Mouse (Mus musculus) heart, embryonic 12.5 days (tissue): ENCODE results near the gene Mrps18c. TPM values are rescaled to one million over a fixed set of nuclear protein-coding genes. Genes with fewer than 3 reads are reported as not detected.
A peak's percentile ranks its signal among the peaks of the same experiment; 100 is the strongest.

ENCODE experiments used
- ATAC-seq: fragments of 200-750 bp; cut with Nextera tagmentation; 2 replicates; pipeline ENCODE4 v1.8.0; 2017; ENCODE audit warnings: moderate TSS enrichment, moderate library complexity; ENCODE audit not compliant: insufficient number of reproducible peaks, low FRiP score
- H3K27ac ChIP-seq: fragments of 300-500 bp; sonication (generic); 2 replicates; pipeline ENCODE4 v1.5.1; 2016; ENCODE audit warnings: mild to moderate bottlenecking, moderate library complexity; ENCODE audit not compliant: poor library complexity, severe bottlenecking
- H3K27me3 ChIP-seq: fragments of 300-500 bp; sonication (generic); replicated peaks from 2 replicates; pipeline ENCODE4 v1.6.1; 2016; ENCODE audit warnings: mild to moderate bottlenecking, moderate library complexity
- H3K36me3 ChIP-seq: fragments of 300-500 bp; sonication (generic); 2 replicates; pipeline ENCODE4 v1.6.1; 2016; ENCODE audit warnings: mild to moderate bottlenecking, moderate library complexity
- H3K4me1 ChIP-seq: fragments of 300-500 bp; sonication (generic); replicated peaks from 2 replicates; pipeline ENCODE4 v1.6.1; 2016; ENCODE audit warnings: mild to moderate bottlenecking
- H3K4me2 ChIP-seq: fragments of 300-500 bp; sonication (generic); 2 replicates; pipeline ENCODE4 v1.6.1; 2016; ENCODE audit warnings: mild to moderate bottlenecking, moderate library complexity
- H3K4me3 ChIP-seq: fragments of 300-500 bp; sonication (generic); 2 replicates; pipeline ENCODE4 v1.5.1; 2016; ENCODE audit warnings: mild to moderate bottlenecking
- H3K9ac ChIP-seq: fragments of 300-500 bp; sonication (generic); 2 replicates; pipeline ENCODE4 v1.6.1; 2016; ENCODE audit warnings: mild to moderate bottlenecking, moderate library complexity
- H3K9me3 ChIP-seq: fragments of 300-500 bp; sonication (generic); replicated peaks from 2 replicates; pipeline ENCODE4 v1.6.1; 2016; ENCODE audit warnings: mild to moderate bottlenecking, moderate library complexity
- WGBS: fragments of 180-500 bp; shearing (Covaris S2); methylation state at CpG from one replicate; pipeline ENCODE4 v1.1.7; 2016; 5-methylcytosine and 5-hydroxymethylcytosine counted together
- polyA plus RNA-seq: library from polyadenylated mRNA; unstranded; fragments of >200 nt; fragmentation: Nextera tagmentation; extraction: Ambion mirVana; gene quantifications from 2 replicates; pipeline ENCODE4 v1.2.1, GENCODE M21; 2016

Gene Mrps18c
- polyA plus RNA-seq, 1 experiment from 2014 or later, result 146 TPM

GRCm38 (mm10) chr5:100828701-100829100 is 30.3 kb downstream of the Mrps18c start:
- Histone ChIP-seq H3K27me3 (no peaks in the 10 kb centered on the region), H3K36me3 (no peaks in the 10 kb centered on the region), H3K4me2 (no peak overlapping the region), H3K9ac (no peak overlapping the region), H3K27ac (no peak overlapping the region), H3K9me3 (no peaks in the 10 kb centered on the region), H3K4me1 (no peaks in the 10 kb centered on the region), H3K4me3 (no peak overlapping the region)
- WGBS, result 86% methylated on average over 3 of the region's 3 CpGs
- ATAC-seq, result no peak

DNA sequence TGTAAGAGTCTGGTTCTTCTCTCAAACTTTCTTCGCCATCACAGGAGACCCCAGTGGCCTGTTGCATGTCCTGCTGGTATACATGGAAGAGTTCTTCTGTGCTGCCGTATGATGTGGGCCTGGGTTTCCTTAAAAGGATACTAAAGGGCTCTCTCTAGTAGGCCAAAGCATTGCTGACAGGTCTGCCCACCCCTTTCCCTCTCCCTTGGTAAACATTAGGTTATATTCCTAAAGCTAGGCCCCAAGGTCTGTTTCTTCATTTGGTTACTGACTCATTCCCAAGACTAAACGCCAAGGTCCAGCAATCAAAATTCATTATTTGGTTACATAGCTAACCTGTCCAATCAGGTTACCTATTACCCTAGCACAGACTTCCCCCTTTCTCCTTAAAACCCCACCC is 34.3 kb downstream of the Mrps18c start:
- no peaks in the 10 kb centered on the region for H3K27me3 ChIP-seq
- no peak overlapping the region for H3K9ac ChIP-seq
- no peak overlapping the region for H3K4me2 ChIP-seq
- ATAC-seq, result no peak
- H3K4me1 ChIP-seq, result peaks cover 13% of the 10 kb centered on the region
- 79% methylated on average over 3 of the region's 3 CpGs for WGBS
- H3K9me3 ChIP-seq, result no peaks in the 10 kb centered on the region
- no peak overlapping the region for H3K27ac ChIP-seq
- H3K36me3 ChIP-seq, result no peaks in the 10 kb centered on the region
- H3K4me3 ChIP-seq, result no peak overlapping the region

GRCm38 (mm10) chr5:100833841-100834240 is 35.4 kb downstream of the Mrps18c start:
- Histone ChIP-seq H3K9ac (no peak overlapping the region), H3K4me1 (peaks cover 20% of the 10 kb centered on the region), H3K27ac (no peak overlapping the region), H3K36me3 (no peaks in the 10 kb centered on the region), H3K4me2 (no peak overlapping the region), H3K27me3 (no peaks in the 10 kb centered on the region), H3K4me3 (no peak overlapping the region), H3K9me3 (no peaks in the 10 kb centered on the region)
- 69% methylated on average over 2 of the region's 2 CpGs for WGBS
- no peak for ATAC-seq

GRCm38 (mm10) chr5:100835862-100836538 is 37.6 kb downstream of the Mrps18c start:
- Histone ChIP-seq H3K27ac (peak overlapping the region; percentile 72), H3K27me3 (no peaks in the 10 kb centered on the region), H3K9ac (no peak overlapping the region), H3K4me2 (no peak overlapping the region), H3K4me1 (peaks cover 20% of the 10 kb centered on the region), H3K9me3 (no peaks in the 10 kb centered on the region), H3K36me3 (no peaks in the 10 kb centered on the region), H3K4me3 (no peak overlapping the region)
- 37% methylated on average over 9 of the region's 9 CpGs for WGBS
- ATAC-seq, result no peak

DNA sequence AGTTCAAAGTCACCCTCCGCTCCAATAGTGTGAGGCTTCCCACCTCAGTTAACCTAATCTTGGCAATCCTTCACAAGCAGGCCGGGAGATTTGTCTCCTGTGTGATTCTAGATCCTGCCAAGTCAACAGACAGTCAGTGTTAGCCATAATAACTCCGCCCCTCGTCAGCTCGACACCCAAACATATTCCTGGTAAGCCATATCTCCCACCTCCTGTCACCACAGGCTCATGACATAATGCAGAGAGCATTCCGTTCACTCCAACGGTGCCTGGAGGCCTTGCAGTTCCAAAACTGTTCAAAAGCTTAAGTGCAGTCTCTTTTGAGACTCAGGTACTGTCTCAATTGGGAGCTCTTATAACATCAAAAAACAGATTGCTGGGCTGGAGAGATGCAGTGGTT is 39.5 kb downstream of the Mrps18c start:
- ATAC-seq, result peak; percentile 86
- H3K4me3 ChIP-seq, result no peak overlapping the region
- H3K9me3 ChIP-seq, result peaks cover 11% of the 10 kb centered on the region
- H3K4me1 ChIP-seq, result peaks cover 20% of the 10 kb centered on the region
- 13% methylated on average over 7 of the region's 7 CpGs for WGBS
- peak overlapping the region; percentile 78 for H3K27ac ChIP-seq
- H3K9ac ChIP-seq, result no peak overlapping the region
- H3K27me3 ChIP-seq, result no peaks in the 10 kb centered on the region
- 0 out of 2 replicates have a peak, but pooled peaks cover 4% of the 10 kb centered on the region for H3K36me3 ChIP-seq
- H3K4me2 ChIP-seq, result no peak overlapping the region

DNA sequence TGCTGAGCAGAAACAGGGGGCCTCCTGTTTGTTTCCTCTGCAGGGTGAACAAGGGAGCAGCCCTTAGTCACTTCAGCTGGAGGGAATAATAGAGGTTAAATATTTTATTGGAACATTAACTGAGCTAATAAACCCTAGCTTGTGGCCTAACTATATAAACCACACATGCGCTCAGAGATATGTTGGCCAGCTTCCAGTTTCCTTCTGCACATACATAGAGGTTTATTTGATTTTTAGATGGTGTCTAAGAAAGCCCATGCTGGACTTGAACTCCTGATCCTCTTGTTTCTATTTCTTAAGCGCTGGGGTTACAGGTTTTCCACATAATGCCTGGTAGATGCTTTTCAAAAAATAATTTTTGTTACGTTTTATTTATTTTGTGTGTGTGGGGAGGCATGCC is 46.1 kb downstream of the Mrps18c start:
- WGBS, result 56% methylated on average over 3 of the region's 3 CpGs
- Histone ChIP-seq H3K4me1 (peaks cover 19% of the 10 kb centered on the region; the same call in 1 of the 2 replicates), H3K9me3 (peaks cover 11% of the 10 kb centered on the region), H3K36me3 (0 out of 2 replicates have a peak, but pooled peaks cover 7% of the 10 kb centered on the region), H3K4me3 (peak overlapping the region; percentile 69), H3K4me2 (peak overlapping the region; percentile 83), H3K27ac (no peak overlapping the region), H3K9ac (peak overlapping the region; percentile 86), H3K27me3 (no peaks in the 10 kb centered on the region)
- no peak for ATAC-seq

GRCm38 (mm10) chr5:100845485-100845847 is 47.0 kb downstream of the Mrps18c start, which contains the start of gene Gpat3:
Gpat3 (plus strand) TSS chr5:100845713.
- peak; percentile 52; the same call in 1 of the 2 replicates for ATAC-seq
- Histone ChIP-seq H3K27ac (peak within 1 kb of the TSS; percentile 94), H3K4me3 (peak within 1 kb of the TSS; percentile 69), H3K4me2 (peak within 1 kb of the TSS; percentile 83), H3K36me3 (0 out of 2 replicates have a peak, but pooled peaks cover 9% of the 10 kb centered on the region), H3K9me3 (peaks cover 11% of the 10 kb centered on the region), H3K4me1 (peaks cover 19% of the 10 kb centered on the region; the same call in 1 of the 2 replicates), H3K9ac (peak within 1 kb of the TSS; percentile 86), H3K27me3 (no peaks in the 10 kb centered on the region)
- WGBS, result under 1% methylated on average over 16 of the region's 16 CpGs

GRCm38 (mm10) chr5:100845848-100846598 is 47.6 kb downstream of the Mrps18c start:
- Histone ChIP-seq H3K36me3 (0 out of 2 replicates have a peak, but pooled peaks cover 9% of the 10 kb centered on the region), H3K4me1 (peaks cover 19% of the 10 kb centered on the region; the same call in 1 of the 2 replicates), H3K9me3 (peaks cover 11% of the 10 kb centered on the region), H3K4me2 (peak overlapping the region; percentile 83), H3K9ac (peak overlapping the region; percentile 86), H3K27ac (peak overlapping the region; percentile 94), H3K4me3 (peak overlapping the region; percentile 69), H3K27me3 (no peaks in the 10 kb centered on the region)
- WGBS, result under 1% methylated on average over 51 of the region's 52 CpGs
- peak; percentile 79 for ATAC-seq

- Histone ChIP-seq H3K27me3 (no peaks in the 10 kb centered on the region), H3K27ac (peak overlapping the region; percentile 94), H3K4me2 (peak overlapping the region; percentile 83), H3K36me3 (0 out of 2 replicates have a peak, but pooled peaks cover 9% of the 10 kb centered on the region), H3K9me3 (peaks cover 10% of the 10 kb centered on the region), H3K4me3 (peak overlapping the region; percentile 69), H3K4me1 (peaks cover 19% of the 10 kb centered on the region; the same call in 1 of the 2 replicates), H3K9ac (peak overlapping the region; percentile 86)
- under 1% methylated on average over 22 of the region's 22 CpGs for WGBS
- ATAC-seq, result peak; percentile 37; the same call in 1 of the 2 replicates
These were observed 48.1 kb downstream of the Mrps18c start for GRCm38 (mm10) chr5:100846599-100846920.

- 4% methylated on average over 2 of the region's 2 CpGs for WGBS
- Histone ChIP-seq H3K27me3 (no peaks in the 10 kb centered on the region), H3K27ac (0 out of 2 replicates have a peak overlapping the region, but pooled peaks have one; percentile 94)
These were observed 48.7 kb downstream of the Mrps18c start for GRCm38 (mm10) chr5:100847143-100847542.

DNA sequence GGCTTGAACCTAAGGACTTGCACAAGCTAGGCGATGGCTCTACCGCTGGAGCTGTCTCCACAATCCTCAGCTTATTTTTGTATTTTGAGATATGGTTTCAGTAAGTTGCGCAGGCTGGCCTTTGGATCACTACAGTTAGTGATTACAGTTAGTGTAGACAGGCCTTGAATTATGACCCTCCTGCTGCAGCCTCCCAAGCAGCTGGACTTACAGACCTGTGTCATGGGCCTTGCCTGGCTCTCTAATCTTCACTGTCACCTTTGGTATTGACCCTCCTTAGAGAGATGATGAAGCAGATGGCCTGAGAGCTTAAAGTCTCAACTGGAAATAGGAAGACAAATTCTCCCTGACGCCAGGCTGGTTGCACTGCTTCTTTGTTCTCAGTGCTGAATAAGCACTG is 55.5 kb downstream of the Mrps18c start:
- Histone ChIP-seq H3K36me3 (0 out of 2 replicates have a peak, but pooled peaks cover 6% of the 10 kb centered on the region), H3K27me3 (no peaks in the 10 kb centered on the region), H3K27ac (no peak overlapping the region), H3K9ac (no peak overlapping the region), H3K4me3 (no peak overlapping the region), H3K4me2 (no peak overlapping the region), H3K9me3 (no peaks in the 10 kb centered on the region), H3K4me1 (0 out of 2 replicates have a peak, but pooled peaks cover 2% of the 10 kb centered on the region)
- ATAC-seq, result no peak
- 67% methylated on average over 4 of the region's 4 CpGs for WGBS

More at GRCm38 (mm10) chr5:100847143-100847542, 48.7 kb downstream of the Mrps18c start:
- ATAC-seq, result no peak
- Histone ChIP-seq H3K36me3 (0 out of 2 replicates have a peak, but pooled peaks cover 9% of the 10 kb centered on the region), H3K9me3 (peaks cover 4% of the 10 kb centered on the region; the same call in 1 of the 2 replicates), H3K4me1 (peaks cover 21% of the 10 kb centered on the region; the same call in 1 of the 2 replicates), H3K4me2 (peak overlapping the region; percentile 83), H3K9ac (peak overlapping the region; percentile 86), H3K4me3 (peak overlapping the region; percentile 69)
